Mouse (Mus musculus): ENCODE data around the gene Mmp2. TPM values are rescaled to one million over a fixed set of nuclear protein-coding genes. Genes with fewer than 3 reads are reported as not detected.
"Not testable (repeated sequence)": the region's sequence is repeated elsewhere in the genome, so short reads cannot be mapped to it uniquely, and the experiment has no call there.

The Mmp2 gene
- 1 to 10 TPM; 2.2 to 2.8 TPM for total RNA-seq (2021)

GRCm38 (mm10) chr8:92827243-92828034 lies at the start of gene Mmp2:
Gene Mmp2, plus strand, starts transcription at chr8:92827291.
- DNase-seq (ENCODE audit: low spot score in 2 of 2): no peak
- intact Hi-C loops (cut with DNase I): no loop called here

- intact Hi-C loops (cut with DNase I): no loop called here
- DNase-seq (ENCODE audit: low spot score in 2 of 2): no peak
These were observed 46.1 kb upstream of the Mmp2 start for GRCm38 (mm10) chr8:92780976-92781375.

- DNase-seq (ENCODE audit: low spot score in 2 of 2): no peak
- intact Hi-C loops (cut with DNase I): no loop called here
These were observed 43.0 kb upstream of the Mmp2 start for GRCm38 (mm10) chr8:92783906-92784610.

GRCm38 (mm10) chr8:92790835-92791234 lies 36.3 kb upstream of the Mmp2 start:
- intact Hi-C loops (cut with DNase I): no loop called here
- no peak for DNase-seq (ENCODE audit: low spot score in 2 of 2)

- intact Hi-C loops (cut with DNase I); DNase-seq (ENCODE audit: low spot score in 2 of 2): not testable (repeated sequence)
These were observed 35.1 kb upstream of the Mmp2 start for GRCm38 (mm10) chr8:92791999-92792398.

- no peak for DNase-seq (ENCODE audit: low spot score in 2 of 2)
- intact Hi-C loops (cut with DNase I): no loop called here
These were observed 33.1 kb upstream of the Mmp2 start for GRCm38 (mm10) chr8:92793852-92794580.

GRCm38 (mm10) chr8:92797527-92797931 lies 29.6 kb upstream of the Mmp2 start:
- no peak for DNase-seq (ENCODE audit: low spot score in 2 of 2)
- intact Hi-C loops (cut with DNase I): no loop called here

- intact Hi-C loops (cut with DNase I): no loop called here
- DNase-seq (ENCODE audit: low spot score in 2 of 2): no peak
These were observed 27.7 kb upstream of the Mmp2 start for GRCm38 (mm10) chr8:92799406-92799805.

GRCm38 (mm10) chr8:92801231-92801630 lies 25.9 kb upstream of the Mmp2 start:
- no peak for DNase-seq (ENCODE audit: low spot score in 2 of 2)
- intact Hi-C loops (cut with DNase I): no loop called here

- DNase-seq (ENCODE audit: low spot score in 2 of 2): no peak
- intact Hi-C loops (cut with DNase I): no loop called here
These were observed 24.5 kb upstream of the Mmp2 start for GRCm38 (mm10) chr8:92802591-92802990.

- no peak for DNase-seq (ENCODE audit: low spot score in 2 of 2)
- intact Hi-C loops (cut with DNase I): loop anchor here (10.0 kb wide), 1 partner anchor 602 kb away; no protein-coding TSS in a partner anchor
These were observed 14.3 kb upstream of the Mmp2 start for GRCm38 (mm10) chr8:92812773-92813172.

- no peak for DNase-seq (ENCODE audit: low spot score in 2 of 2)
- intact Hi-C loops (cut with DNase I): loop anchor here (10.0 kb wide), 1 partner anchor 599 kb away; no protein-coding TSS in a partner anchor
These were observed 11.4 kb upstream of the Mmp2 start for GRCm38 (mm10) chr8:92815661-92816060.

GRCm38 (mm10) chr8:92817928-92818818 lies 8.9 kb upstream of the Mmp2 start:
- DNase-seq (ENCODE audit: low spot score in 2 of 2): peak; percentile 93 to 94
- intact Hi-C loops (cut with DNase I): loop anchor here (1.0 to 10.0 kb wide), 3 partner anchors 65 to 597 kb away; no protein-coding TSS in a partner anchor

- DNase-seq (ENCODE audit: low spot score in 2 of 2): no peak
- intact Hi-C loops (cut with DNase I): no loop called here
These were observed 5.9 kb upstream of the Mmp2 start for GRCm38 (mm10) chr8:92821151-92821550.

- no peak for DNase-seq (ENCODE audit: low spot score in 2 of 2)
- intact Hi-C loops (cut with DNase I): no loop called here
These were observed 4.7 kb upstream of the Mmp2 start for GRCm38 (mm10) chr8:92822386-92822785.

GRCm38 (mm10) chr8:92825991-92826390 lies 1.1 kb upstream of the Mmp2 start:
- no peak for DNase-seq (ENCODE audit: low spot score in 2 of 2)
- intact Hi-C loops (cut with DNase I): no loop called here

- peak in 1 of 2 experiments; percentile 38 for DNase-seq (ENCODE audit: low spot score in 2 of 2)
- intact Hi-C loops (cut with DNase I): no loop called here
These were observed 1.2 kb downstream of the Mmp2 start for GRCm38 (mm10) chr8:92828251-92828743.

- no peak for DNase-seq (ENCODE audit: low spot score in 2 of 2)
- intact Hi-C loops (cut with DNase I): no loop called here
These were observed 7.1 kb downstream of the Mmp2 start for GRCm38 (mm10) chr8:92834065-92834731.

All from left cerebral cortex, postnatal 25 days (tissue).